Mouse (Mus musculus): ENCODE measurements around the gene Naxd. TPM values are rescaled to one million over a fixed set of nuclear protein-coding genes. Genes with fewer than 3 reads are reported as not detected.
"Not testable (repeated sequence)": the region's sequence is repeated elsewhere in the genome, so short reads cannot be mapped to it uniquely, and the experiment has no call there.

Gene Naxd
- total RNA-seq, 2 experiments from 2014 or later: 48.7 to 53.4 TPM

DNA sequence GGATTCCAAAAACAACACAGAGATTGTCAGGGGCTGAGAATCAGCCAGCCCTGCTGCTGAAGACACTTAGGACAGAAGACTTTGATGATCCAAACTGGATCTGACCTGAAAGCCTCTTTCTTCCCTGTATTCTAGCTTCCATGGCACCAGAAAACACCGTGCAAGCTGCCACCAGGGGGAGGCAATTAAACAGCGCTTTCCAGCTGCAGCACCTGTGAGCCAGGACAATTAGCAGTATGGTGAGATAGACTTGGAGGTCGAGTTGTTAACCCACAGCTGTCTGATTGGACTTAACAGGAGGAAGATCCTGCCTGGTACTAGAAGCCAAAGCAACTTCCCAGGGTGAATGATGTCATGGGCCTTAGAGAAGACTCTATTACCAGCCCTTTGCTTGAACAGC is 28.2 kb upstream of the Naxd start:
- intact Hi-C loops (cut with DNase I): no loop called here
- no peak for DNase-seq (ENCODE audit: low spot score in 2 of 2)

DNA sequence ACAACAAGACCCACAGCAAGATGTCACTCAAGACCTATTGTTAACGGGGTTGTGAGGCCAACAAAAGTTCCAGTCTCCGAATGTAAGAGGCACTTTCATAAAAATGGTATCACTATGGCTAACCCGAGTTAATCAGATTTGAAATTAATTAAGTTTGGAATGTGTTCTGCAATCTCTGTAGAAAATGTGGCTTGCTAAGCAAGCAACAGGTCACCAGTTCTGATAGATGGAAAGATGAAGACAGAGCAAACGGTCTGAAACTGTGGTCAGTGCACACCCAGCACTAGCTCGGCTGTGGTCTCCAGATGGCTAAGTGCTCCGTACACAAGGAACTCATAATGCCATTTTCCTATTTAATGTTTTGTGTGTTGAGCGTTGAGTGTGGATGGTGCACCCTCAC is 26.6 kb upstream of the Naxd start:
- intact Hi-C loops (cut with DNase I): no loop called here
- no peak for DNase-seq (ENCODE audit: low spot score in 2 of 2)

DNA sequence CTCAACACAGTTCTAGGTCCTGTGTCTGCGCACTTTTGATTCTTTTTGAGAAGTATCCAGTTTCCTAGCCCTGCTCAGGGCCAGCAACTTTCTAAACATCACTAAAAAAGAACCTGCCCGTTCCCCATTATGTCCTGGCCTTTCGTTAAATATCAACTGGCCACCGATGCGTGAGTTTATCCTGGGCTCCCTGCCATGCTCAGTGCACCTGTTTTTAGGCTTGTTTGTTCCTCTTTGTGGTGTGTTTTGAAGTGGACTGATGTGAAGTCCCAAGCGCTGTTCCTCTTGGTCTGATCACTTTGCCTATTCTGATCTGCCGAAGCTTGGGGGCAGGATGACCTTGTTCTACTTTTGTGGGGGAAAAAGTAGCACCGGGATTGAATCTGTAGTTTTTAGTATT is 26.0 kb upstream of the Naxd start:
- no peak for DNase-seq (ENCODE audit: low spot score in 2 of 2)
- intact Hi-C loops (cut with DNase I): no loop called here

DNA sequence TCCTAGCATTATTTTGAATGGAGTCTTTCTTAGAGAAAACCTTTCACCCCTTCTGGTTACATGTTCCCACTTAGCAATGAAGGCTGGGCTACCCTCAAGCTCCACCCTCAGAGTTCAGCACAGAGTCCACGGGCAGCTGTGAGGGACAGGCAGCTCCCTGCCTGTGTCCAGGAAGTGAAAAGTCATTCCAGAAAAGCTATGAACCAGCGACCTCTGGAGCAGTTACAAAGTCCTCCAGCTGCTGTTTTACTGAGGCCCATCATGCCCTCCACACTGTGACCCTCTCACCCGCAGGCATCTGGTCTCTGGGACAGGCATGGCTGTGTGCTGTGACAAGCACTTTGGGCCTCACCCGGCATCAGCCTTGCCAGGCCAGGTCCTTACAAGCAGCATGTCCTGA is 24.2 kb upstream of the Naxd start:
- intact Hi-C loops (cut with DNase I): no loop called here
- no peak for DNase-seq (ENCODE audit: low spot score in 2 of 2)

DNA sequence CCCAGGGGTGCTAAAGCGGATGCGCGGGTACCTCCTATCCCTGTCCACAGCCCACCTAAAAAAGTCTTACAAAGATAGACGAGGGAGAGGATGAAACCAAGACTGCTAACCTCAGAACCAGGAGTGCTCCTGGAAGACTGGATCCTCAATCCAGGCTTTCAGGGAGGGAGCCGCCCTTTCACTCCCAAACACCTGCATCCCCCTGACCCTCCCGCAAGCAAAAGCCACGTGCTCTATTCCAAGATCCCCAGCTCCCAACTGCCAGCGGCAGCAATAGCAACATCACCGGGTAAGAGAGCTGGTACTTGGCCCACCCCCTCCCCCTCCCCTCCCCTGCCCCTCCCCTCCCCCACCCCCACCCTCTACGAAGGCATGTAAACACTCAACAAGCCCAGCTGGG is 21.9 kb upstream of the Naxd start:
- intact Hi-C loops (cut with DNase I): no loop called here
- no peak for DNase-seq (ENCODE audit: low spot score in 2 of 2)

DNA sequence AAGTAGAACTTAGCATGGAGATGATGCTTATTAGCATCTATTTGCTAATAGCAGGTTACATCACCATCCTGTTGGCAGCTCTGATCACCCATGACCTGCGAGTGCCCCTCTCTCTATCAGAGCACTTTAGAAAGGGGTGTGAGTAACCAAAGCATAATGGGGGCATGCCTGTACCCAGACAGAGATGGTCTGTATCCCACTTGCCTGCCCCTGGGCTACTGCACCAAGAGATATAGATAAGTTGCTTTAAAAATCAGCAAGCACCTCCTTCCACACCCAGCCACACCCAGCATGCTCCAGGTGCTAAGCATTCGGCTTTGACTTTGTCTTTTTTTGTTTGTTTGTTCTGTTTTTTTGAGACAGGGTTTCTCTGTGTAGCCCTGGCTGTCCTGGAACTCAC is 21.4 kb upstream of the Naxd start:
- intact Hi-C loops (cut with DNase I): no loop called here
- DNase-seq (ENCODE audit: low spot score in 2 of 2): no peak

DNA sequence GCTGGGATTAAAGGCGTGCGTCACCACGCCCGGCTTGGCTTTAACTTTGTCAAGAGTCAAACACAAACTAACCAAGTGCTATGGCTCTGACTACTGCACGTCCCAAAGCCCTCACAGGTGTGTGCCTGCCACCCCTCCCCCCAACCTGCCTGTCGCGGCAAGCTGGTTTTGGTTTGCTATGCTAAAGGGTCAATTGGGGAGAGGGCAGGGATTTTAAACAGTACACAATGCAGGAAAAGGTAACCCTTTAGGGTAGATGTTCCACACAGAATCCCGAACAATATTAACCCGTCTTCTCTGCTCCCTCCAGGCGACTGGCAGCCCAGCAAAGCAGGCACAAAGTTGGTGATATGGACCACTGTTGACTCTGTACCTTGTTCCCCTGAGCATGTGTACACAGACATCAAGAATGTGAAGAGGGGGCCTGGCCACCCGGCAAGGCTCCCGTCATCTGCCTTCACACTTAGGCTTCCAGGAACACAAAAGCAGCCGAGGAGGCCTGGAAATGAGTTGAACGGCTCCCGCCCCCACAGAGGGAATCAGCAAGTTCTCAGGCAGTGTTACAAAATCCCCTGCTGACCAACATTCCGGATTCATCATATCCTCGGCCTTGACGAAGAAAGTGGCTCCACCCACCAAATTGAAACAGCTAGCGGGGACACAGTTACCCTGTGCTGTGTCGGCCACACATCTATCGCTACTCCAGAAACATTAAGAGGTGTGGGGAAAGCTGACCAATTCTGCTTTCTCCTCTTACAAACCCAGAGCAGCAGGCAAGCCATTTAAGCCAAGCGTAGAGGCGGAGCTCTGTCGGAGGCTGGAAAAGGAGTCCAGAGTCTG is 20.7 kb upstream of the Naxd start:
- intact Hi-C loops (cut with DNase I): no loop called here
- peak; percentile 22 to 27 for DNase-seq (ENCODE audit: low spot score in 2 of 2)

DNA sequence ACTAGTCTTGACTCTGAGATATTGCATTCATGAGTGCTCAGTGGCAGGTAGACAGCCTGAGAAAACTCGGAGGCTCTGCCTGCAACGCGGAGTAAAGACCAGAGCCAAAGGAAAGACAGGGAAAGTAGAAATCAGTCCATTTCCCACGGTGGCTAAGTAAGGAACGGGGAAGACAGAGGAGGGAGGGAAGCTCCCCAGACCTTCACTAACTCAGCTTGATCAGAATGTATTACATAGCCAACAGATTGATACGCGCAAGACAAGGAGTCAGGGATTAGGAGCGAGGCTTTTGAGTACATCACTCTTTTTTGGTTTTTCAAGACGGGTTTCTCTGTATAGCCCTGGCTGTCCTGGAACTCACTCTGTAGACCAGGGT is 20.1 kb upstream of the Naxd start:
- intact Hi-C loops (cut with DNase I): no loop called here
- no peak for DNase-seq (ENCODE audit: low spot score in 2 of 2)

DNA sequence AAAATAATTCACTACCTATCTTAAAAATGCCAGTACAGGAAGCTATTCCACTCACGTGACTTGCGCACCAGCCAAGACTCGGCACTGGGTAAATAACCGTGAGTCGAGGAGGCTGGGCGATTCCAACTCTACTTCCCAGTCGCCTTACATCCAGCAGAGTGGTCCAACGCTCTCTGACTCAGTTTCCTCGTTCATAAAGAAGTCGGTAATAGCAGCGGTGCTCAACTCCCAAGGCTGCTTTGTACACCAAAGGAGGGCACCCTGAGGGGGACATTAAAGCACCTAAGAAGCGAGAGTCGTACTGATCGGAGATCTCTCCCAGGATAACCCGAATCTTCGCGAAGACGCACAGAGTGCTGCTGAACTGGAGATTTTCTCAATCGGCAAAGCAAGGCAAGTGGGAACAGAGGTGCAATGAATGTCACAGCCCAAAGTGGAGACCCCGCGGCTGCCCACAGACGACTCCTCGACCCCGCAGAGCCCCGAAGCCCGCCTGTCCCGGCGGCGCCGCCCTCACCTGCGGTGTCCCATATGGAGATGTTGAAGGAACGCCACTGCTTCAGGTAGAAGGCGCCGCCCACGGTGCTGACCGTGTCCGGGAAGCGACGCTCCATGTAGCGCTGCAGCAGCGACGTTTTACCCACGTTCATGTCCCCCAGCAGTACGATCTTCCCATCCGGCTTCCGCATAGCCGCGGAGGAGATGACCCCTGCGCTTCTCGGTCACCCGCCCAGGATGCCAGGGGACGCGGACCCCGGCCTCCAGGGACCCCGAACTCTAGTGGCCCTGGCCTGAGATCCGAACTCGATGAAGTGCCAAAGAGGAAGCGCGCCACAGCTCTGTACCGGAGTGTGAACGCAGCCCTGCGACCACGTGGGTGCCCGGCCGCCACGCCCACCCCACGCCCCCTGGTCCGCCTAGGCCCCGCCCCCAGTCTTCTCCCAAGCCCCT is 19.2 kb upstream of the Naxd start, which contains the start of gene Rab20:
Gene Rab20 (minus strand): TSS at position 900 of the 951 bp plus-strand sequence.
- peak; percentile 11 to 30 for DNase-seq (ENCODE audit: low spot score in 2 of 2)
- intact Hi-C loops (cut with DNase I): no loop called here

DNA sequence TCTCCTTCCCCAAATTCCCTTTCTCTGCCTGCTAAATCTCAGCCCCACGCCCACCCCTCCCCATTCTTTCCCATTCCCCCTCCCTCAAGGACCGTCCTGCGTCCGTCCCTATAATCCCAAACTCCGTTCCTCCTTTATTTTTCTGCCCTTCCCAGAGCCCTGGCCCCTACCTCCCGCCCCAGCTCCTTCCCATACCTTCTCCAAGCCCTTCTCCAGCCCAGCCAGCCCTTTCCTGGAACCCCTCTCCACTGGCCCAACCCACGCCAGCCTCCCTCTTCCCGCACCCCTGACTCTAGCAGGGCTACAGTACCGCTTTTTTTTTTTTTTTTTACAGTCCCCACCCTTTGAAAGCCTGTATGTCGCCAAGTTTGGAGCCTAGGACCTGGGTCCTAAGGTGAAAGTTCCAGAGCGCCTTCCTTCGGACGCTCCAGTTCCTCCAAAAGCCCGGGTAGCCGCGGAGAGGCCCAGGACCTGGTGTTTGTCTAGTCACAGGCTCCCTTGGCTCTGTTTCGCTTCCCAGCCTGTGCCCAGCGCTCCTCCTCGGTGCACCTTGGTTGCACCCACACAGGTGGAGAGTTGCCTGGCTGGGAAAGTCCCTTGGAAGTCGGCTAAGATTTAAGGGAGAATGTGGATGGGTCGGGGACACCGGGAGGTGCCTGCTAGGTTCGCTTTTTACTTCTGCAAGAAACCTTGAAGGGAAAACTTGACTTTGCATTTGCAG is 18.3 kb upstream of the Naxd start:
- DNase-seq (ENCODE audit: low spot score in 2 of 2): no peak
- intact Hi-C loops (cut with DNase I): no loop called here

DNA sequence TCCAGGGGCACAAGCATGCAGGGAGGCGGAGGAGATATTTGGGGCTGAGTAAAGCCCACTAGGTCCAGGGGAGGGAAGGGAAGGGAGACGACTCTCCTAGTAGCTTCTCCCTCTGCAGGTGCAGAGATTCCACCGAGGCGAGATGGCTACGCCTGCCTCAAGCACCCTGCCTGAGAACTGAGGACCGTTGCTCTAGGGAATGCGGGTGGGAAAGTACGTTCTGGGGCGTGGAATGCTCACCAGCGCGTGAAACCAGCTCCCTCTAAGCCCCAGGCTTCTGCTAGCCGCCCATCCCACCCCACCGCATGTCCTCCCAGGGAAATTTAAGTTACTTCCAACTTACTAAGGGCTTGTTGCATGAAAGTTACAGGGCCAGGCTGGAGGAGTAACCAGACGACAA is 17.7 kb upstream of the Naxd start:
- DNase-seq (ENCODE audit: low spot score in 2 of 2): no peak
- intact Hi-C loops (cut with DNase I): no loop called here

DNA sequence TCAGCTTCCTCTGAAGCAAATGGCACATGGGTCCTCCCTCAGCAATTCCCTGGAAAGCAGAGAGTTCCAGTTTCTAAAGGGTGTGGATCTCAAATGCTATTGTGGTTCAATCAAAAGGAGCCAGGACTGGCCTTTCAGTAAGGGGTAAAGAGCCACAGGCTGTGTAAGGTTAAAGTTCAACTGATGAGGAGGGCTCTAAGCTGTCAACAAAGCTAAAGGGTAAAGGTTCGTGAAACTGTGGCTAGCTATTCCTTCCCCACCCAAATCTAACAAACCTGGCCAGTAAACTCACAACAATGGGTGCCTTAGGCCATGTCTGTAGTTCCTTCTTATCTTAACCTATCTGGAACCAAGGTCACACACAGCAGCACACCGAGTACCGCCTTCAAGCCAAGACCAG is 15.4 kb upstream of the Naxd start:
- intact Hi-C loops (cut with DNase I): no loop called here
- DNase-seq (ENCODE audit: low spot score in 2 of 2): no peak

DNA sequence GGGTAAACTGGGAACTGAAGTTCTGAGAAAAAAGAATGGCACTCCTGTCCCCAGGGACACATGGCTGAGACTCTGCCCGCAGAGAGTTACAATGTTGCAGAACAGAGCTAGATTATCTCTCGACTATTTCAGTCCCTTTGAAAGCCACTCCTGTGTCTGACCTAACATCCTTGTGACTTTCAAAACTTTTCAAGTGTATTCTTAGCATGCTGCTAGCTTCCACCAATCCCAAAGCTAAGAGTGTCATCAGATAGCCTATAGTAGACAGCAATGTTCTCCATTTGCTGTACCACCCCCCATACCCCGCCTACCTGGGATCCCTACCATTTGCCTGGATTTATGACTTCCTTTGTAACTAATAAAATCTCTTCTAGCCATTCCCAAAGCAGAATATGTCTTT is 14.8 kb upstream of the Naxd start:
- intact Hi-C loops (cut with DNase I): no loop called here
- DNase-seq (ENCODE audit: low spot score in 2 of 2): no peak

DNA sequence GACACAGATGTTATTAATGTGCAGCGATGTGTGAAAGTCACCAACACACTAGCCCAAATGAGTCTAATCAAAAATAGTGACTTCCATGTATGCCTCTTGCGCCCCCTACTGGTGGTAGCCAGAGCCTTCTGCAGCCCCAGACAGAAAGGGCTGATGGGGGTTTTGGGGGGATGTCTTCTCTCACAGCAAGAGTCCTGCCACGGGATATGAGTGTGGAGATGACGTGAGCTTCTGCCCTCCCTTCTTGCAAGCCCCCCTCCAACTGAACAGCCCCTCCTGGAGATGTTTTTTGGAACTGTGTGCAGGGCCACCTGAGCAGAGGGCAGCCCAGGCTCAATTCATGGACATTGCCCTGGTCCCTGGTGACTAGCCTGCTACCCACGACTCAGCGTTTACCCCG is 11.2 kb upstream of the Naxd start:
- intact Hi-C loops (cut with DNase I): loop anchor here (2.0 to 5.0 kb wide), 3 partner anchors 35 to 234 kb away; no protein-coding TSS in a partner anchor

DNA sequence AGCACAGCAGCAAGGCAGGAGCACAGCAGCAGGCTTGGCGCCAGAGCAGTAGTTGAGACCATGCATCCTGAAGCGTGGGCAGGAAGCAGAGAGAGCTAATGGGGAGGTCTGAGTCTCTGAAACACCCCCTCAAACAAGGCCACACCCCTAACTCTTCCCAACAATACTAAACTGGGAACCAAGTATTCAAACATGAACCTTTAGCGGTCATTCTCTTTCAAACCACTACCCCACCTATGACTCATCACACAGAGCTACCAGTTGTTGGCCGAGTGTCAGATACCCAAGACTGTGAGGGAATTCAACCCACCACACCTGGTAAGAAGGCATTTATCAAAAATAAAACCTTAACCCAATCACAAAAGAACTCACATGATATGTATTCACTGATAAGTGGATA is 10.1 kb upstream of the Naxd start:
- DNase-seq (ENCODE audit: low spot score in 2 of 2): no peak
- intact Hi-C loops (cut with DNase I): loop anchor here (2.0 to 5.0 kb wide), 3 partner anchors 36 to 235 kb away; no protein-coding TSS in a partner anchor

More for the DNA sequence above, 11.2 kb upstream of the Naxd start:
- peak; percentile 44 to 61 for DNase-seq (ENCODE audit: low spot score in 2 of 2)

DNA sequence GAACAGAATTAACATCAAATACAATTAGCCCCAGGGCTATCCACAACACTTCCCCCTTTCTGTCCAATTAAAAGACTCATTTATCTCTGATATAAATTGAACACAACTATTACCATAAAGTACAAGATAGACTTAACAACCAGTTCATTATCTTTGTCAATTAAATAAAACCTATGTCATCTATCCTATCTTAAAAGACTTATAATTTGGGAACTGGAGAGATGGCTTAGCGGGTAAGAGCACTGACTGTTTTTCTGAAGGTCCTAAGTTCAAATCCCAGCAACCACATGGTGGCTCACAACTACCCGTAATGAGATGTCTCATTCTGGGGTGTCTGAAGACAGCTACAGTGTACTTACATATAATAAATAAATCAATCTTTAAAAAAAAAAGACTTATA is 5.0 kb upstream of the Naxd start:
- intact Hi-C loops (cut with DNase I); DNase-seq (ENCODE audit: low spot score in 2 of 2): not testable (repeated sequence)

DNA sequence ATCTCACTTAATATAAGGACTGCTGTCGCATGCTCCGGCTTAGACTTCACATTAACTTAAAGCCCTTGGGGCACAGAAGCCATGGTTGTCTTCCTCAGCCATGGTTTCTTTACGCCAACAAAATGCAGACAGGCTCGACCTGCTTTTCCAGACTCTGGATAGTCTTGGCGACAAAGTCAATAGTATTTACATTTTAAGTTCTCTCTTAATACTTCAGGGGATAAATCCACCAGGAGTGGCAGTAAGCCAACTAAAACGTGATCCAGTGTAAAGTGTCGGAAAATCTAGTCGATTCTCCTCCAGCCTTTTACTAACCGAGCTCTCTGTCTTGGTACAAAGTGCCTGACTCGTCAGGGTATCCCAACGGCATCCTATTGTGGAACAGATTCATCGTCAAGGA is 975 bp downstream of the Naxd start:
- no peak for DNase-seq (ENCODE audit: low spot score in 2 of 2)
- intact Hi-C loops (cut with DNase I): no loop called here

DNA sequence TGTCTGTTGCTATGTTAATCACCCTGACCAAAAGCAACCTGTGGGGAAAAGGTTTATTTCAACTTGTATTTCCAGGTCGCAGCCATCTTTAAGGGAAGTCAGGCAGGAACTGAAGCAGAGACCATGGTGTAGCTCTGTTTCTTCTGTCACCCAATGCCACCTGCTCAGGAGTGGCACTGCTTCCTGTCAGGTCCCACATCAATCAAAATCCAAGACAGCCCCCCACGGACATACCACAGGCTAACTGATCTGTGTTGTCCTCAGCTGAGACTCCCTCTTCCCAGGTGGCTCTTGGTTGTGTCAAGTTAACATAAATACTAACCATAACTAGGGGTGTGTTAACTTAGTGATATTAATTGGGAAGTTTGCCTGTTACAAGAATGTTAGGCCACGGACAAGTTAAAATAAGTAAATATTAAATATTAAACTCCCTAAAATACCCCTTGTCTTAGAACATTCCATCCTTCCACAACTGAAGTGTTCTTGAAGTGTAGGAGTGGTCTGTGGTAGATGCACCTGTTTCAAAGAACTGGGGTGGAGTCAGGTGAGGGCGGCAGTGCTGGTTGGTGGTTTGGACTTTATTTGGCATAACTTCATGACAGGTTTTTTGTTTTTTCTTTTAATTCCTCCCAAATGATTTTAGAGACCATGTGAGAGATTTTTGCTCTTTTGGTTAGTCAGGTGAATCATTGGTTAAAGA is 1.6 kb downstream of the Naxd start:
- no peak for DNase-seq (ENCODE audit: low spot score in 2 of 2)
- intact Hi-C loops (cut with DNase I): no loop called here

DNA sequence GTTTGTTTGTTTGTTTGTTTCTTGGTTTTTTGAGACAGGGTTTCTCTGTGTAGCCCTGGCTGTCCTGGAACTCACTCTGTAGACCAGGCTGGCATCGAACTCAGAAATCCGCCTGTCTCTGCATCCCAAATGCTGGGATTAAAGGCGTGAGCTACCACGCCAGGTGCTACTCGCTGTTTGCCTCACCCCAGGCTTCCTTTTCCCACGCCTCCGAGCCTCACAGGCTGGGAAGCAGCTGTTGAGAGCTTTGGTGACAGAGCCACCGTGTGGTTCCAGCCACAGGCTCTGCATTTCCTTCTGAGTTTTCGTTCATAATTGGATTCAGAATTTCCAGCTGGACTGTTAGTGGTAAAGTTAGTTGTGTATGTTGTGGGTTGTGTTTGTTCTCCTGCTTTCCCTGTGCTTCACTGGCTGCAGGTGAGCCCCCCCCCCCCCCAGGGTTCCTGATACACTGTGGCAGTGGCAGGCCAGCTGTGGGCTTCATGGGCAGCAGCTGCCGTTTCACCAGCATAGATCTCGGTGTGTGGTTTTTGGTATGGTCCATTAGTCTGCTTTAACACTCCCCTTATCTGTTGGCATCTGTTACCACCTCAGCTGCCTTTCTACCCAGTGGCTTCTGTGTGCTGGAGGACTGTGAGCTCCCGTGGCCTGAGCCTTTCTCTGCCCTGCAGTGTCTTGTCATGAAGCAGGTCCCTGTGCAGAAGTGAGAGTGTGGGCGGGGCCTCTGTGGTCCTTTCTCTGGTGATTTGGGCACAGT is 6.3 kb downstream of the Naxd start:
- intact Hi-C loops (cut with DNase I): no loop called here
- DNase-seq (ENCODE audit: low spot score in 2 of 2): no peak
